Mouse (Mus musculus): ENCODE data around the gene Adam12. TPM values are rescaled to one million over a fixed set of nuclear protein-coding genes. Genes with fewer than 3 reads are reported as not detected.

Gene Adam12
- polyA plus RNA-seq, 1 experiment from 2014 or later, result 4.8 TPM

- 71% methylated on average over 2 of the region's 2 CpGs for WGBS
- Histone ChIP-seq H3K9ac (no peak overlapping the region), H3K36me3 (no peaks in the 10 kb centered on the region)
These were observed 179.5 kb downstream of the Adam12 start for GRCm38 (mm10) chr7:134052486-134052885.

DNA sequence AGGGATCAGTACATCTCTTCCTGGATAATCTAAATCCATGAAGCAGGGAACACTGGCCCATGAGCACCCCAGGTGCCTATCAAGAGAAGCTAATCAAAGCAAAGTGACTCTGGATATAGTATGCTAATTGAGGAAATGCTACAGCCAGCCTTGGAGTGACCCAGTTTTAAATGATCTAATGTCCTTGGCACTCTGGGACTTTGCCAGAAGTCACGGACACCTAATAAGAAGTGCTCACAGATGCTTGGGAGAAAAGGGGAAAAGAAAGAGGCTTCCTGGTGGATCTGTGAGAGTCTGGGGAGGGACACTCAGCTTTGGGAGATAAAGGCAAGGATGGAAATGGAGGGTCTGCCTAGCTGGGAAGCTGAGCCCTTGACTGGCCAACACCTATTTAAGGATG is 181.6 kb downstream of the Adam12 start:
- no peak overlapping the region for H3K4me2 ChIP-seq
- H3K9ac ChIP-seq, result no peak overlapping the region
- H3K9me3 ChIP-seq, result no peaks in the 10 kb centered on the region
- no peak overlapping the region for H3K4me3 ChIP-seq
- H3K4me1 ChIP-seq (replicated peaks), result no peaks in the 10 kb centered on the region
- ATAC-seq (ENCODE audit: low FRiP score, low read depth), result no peak
- no peaks in the 10 kb centered on the region for H3K27me3 ChIP-seq
- WGBS, result 55% methylated on average over 1 of the region's 1 CpGs
- H3K36me3 ChIP-seq, result no peaks in the 10 kb centered on the region
- no peak overlapping the region for H3K27ac ChIP-seq (replicated peaks)

More at GRCm38 (mm10) chr7:134052486-134052885, 179.5 kb downstream of the Adam12 start:
- no peaks in the 10 kb centered on the region for H3K9me3 ChIP-seq
- no peak overlapping the region for H3K27ac ChIP-seq (replicated peaks)
- no peak overlapping the region for H3K4me2 ChIP-seq
- no peaks in the 10 kb centered on the region for H3K27me3 ChIP-seq
- H3K4me1 ChIP-seq (replicated peaks), result no peaks in the 10 kb centered on the region
- no peak overlapping the region for H3K4me3 ChIP-seq
- no peak for ATAC-seq (ENCODE audit: low FRiP score, low read depth)

DNA sequence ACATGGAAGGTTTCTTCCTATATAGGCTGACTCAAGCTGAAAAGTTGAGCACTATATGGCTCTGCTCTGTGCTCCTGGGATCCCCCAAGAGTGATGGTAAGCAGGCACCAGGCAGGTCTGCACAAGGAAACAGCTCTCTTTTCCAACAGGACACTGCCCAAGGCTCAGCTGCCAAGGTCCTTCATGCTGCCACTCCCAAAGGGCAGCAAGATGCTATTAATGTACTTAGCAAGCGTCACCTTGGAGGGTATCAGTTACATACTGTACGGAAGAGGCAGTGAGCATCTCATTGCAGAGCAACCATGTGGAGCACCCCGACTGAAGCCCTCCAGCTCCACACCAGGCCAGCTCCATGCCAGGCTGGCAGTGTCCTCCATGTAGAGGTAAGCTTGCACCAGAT is 185.6 kb downstream of the Adam12 start:
- H3K9me3 ChIP-seq, result no peaks in the 10 kb centered on the region
- H3K27ac ChIP-seq (replicated peaks), result no peak overlapping the region
- WGBS, result 93% methylated on average over 3 of the region's 3 CpGs
- H3K4me1 ChIP-seq (replicated peaks), result no peaks in the 10 kb centered on the region
- ATAC-seq (ENCODE audit: low FRiP score, low read depth), result no peak
- no peak overlapping the region for H3K4me3 ChIP-seq
- no peaks in the 10 kb centered on the region for H3K36me3 ChIP-seq
- H3K9ac ChIP-seq, result no peak overlapping the region
- no peak overlapping the region for H3K4me2 ChIP-seq
- H3K27me3 ChIP-seq, result no peaks in the 10 kb centered on the region

- no peaks in the 10 kb centered on the region for H3K9me3 ChIP-seq
- H3K4me3 ChIP-seq, result no peak overlapping the region
- no peak overlapping the region for H3K9ac ChIP-seq
- no peaks in the 10 kb centered on the region for H3K4me1 ChIP-seq (replicated peaks)
- no peak overlapping the region for H3K27ac ChIP-seq (replicated peaks)
- H3K27me3 ChIP-seq, result no peaks in the 10 kb centered on the region
- no peak for ATAC-seq (ENCODE audit: low FRiP score, low read depth)
- H3K36me3 ChIP-seq, result no peaks in the 10 kb centered on the region
- no peak overlapping the region for H3K4me2 ChIP-seq
These were observed 188.4 kb downstream of the Adam12 start for GRCm38 (mm10) chr7:134043576-134043975.

GRCm38 (mm10) chr7:134042614-134043013 is 189.3 kb downstream of the Adam12 start:
- no peaks in the 10 kb centered on the region for H3K36me3 ChIP-seq
- no peak overlapping the region for H3K27ac ChIP-seq (replicated peaks)
- ATAC-seq (ENCODE audit: low FRiP score, low read depth), result no peak

GRCm38 (mm10) chr7:134033939-134034338 is 198.0 kb downstream of the Adam12 start:
- H3K4me3 ChIP-seq, result no peak overlapping the region
- no peak for ATAC-seq (ENCODE audit: low FRiP score, low read depth)
- no peaks in the 10 kb centered on the region for H3K9me3 ChIP-seq
- H3K27me3 ChIP-seq, result no peaks in the 10 kb centered on the region
- H3K27ac ChIP-seq (replicated peaks), result no peak overlapping the region
- no peak overlapping the region for H3K9ac ChIP-seq
- 87% methylated on average over 2 of the region's 2 CpGs for WGBS
- H3K36me3 ChIP-seq, result no peaks in the 10 kb centered on the region
- no peak overlapping the region for H3K4me2 ChIP-seq
- no peaks in the 10 kb centered on the region for H3K4me1 ChIP-seq (replicated peaks)

More at GRCm38 (mm10) chr7:134042614-134043013, 189.3 kb downstream of the Adam12 start:
- no peaks in the 10 kb centered on the region for H3K4me1 ChIP-seq (replicated peaks)
- no peaks in the 10 kb centered on the region for H3K27me3 ChIP-seq
- H3K4me2 ChIP-seq, result no peak overlapping the region
- H3K4me3 ChIP-seq, result no peak overlapping the region
- H3K9ac ChIP-seq, result no peak overlapping the region
- H3K9me3 ChIP-seq, result no peaks in the 10 kb centered on the region

- H3K27me3 ChIP-seq, result no peaks in the 10 kb centered on the region
- 0 out of 2 replicates have a peak, but pooled peaks cover 3% of the 10 kb centered on the region for H3K4me1 ChIP-seq (replicated peaks)
- WGBS, result 27% methylated on average over 6 of the region's 6 CpGs
- no peak overlapping the region for H3K4me2 ChIP-seq
- no peak overlapping the region for H3K4me3 ChIP-seq
- H3K9ac ChIP-seq, result no peak overlapping the region
- no peak for ATAC-seq (ENCODE audit: low FRiP score, low read depth)
- no peak overlapping the region for H3K27ac ChIP-seq (replicated peaks)
- H3K9me3 ChIP-seq, result no peaks in the 10 kb centered on the region
- H3K36me3 ChIP-seq, result no peaks in the 10 kb centered on the region
These were observed 199.0 kb downstream of the Adam12 start for GRCm38 (mm10) chr7:134032959-134033366.

DNA sequence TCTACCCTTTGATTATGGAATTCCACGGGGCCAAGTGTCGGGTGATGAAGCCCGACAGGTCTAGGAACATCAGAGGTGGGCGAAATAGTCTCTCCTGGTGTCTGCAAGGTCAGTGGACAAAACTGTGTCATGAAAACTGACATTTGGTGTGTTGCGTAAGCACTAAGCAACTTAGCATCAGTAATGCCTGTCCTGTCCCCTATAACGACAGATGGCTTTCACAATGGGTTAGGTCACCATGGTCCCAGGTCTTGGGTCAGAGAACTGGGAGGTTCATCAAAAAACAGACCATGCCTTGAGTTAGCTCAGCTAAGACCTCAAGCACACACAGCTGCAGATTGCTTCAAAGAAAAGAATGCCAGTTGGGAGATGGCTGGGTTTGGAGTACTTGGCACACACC is 200.2 kb downstream of the Adam12 start:
- H3K27me3 ChIP-seq, result no peaks in the 10 kb centered on the region
- WGBS, result 87% methylated on average over 6 of the region's 6 CpGs
- H3K4me3 ChIP-seq, result no peak overlapping the region
- no peak overlapping the region for H3K9ac ChIP-seq
- no peak overlapping the region for H3K4me2 ChIP-seq
- H3K4me1 ChIP-seq (replicated peaks), result peaks cover 12% of the 10 kb centered on the region
- ATAC-seq (ENCODE audit: low FRiP score, low read depth), result no peak
- H3K36me3 ChIP-seq, result no peaks in the 10 kb centered on the region
- H3K9me3 ChIP-seq, result no peaks in the 10 kb centered on the region
- H3K27ac ChIP-seq (replicated peaks), result no peak overlapping the region

- H3K4me2 ChIP-seq, result no peak overlapping the region
- H3K4me3 ChIP-seq, result no peak overlapping the region
- no peak for ATAC-seq (ENCODE audit: low FRiP score, low read depth)
- H3K9ac ChIP-seq, result no peak overlapping the region
- 72% methylated on average over 2 of the region's 2 CpGs for WGBS
- peaks cover 17% of the 10 kb centered on the region for H3K4me1 ChIP-seq (replicated peaks)
- H3K9me3 ChIP-seq, result no peaks in the 10 kb centered on the region
- H3K27ac ChIP-seq (replicated peaks), result no peak overlapping the region
- no peaks in the 10 kb centered on the region for H3K36me3 ChIP-seq
- no peaks in the 10 kb centered on the region for H3K27me3 ChIP-seq
These were observed 200.7 kb downstream of the Adam12 start for GRCm38 (mm10) chr7:134031256-134031655.

GRCm38 (mm10) chr7:134028281-134028830 is 203.6 kb downstream of the Adam12 start:
- WGBS, result 46% methylated on average over 7 of the region's 7 CpGs
- Histone ChIP-seq H3K27me3 (no peaks in the 10 kb centered on the region), H3K9me3 (no peaks in the 10 kb centered on the region), H3K27ac (replicated peaks) (no peak overlapping the region), H3K4me1 (replicated peaks) (peaks cover 20% of the 10 kb centered on the region), H3K4me3 (no peak overlapping the region), H3K9ac (no peak overlapping the region), H3K4me2 (no peak overlapping the region), H3K36me3 (no peaks in the 10 kb centered on the region)
- no peak for ATAC-seq (ENCODE audit: low FRiP score, low read depth)

DNA sequence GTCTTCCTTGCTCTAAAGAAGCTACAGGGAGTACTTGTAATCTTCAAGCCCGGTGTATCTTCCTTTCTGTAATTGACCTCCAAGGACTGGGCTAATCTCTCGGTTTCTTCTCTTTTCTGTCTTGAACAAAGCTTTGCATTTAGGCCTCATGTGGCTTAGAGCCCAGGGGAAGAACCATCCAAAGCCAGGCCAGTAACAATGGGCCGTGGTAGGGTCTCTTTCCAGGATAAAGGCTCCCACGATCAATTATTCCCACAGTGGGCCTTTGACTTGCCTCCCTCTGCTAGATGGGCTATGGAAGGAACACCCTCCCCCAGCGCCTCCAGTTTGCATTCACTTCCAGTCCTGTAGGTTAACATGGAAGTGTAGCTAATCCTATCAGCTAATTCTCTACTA is 204.9 kb downstream of the Adam12 start:
- Histone ChIP-seq H3K27ac (replicated peaks) (peak overlapping the region; percentile 73), H3K4me1 (replicated peaks) (peaks cover 20% of the 10 kb centered on the region), H3K36me3 (no peaks in the 10 kb centered on the region), H3K4me2 (no peak overlapping the region), H3K9me3 (no peaks in the 10 kb centered on the region), H3K4me3 (no peak overlapping the region), H3K9ac (no peak overlapping the region), H3K27me3 (no peaks in the 10 kb centered on the region)
- 19% methylated on average over 5 of the region's 5 CpGs for WGBS
- ATAC-seq (ENCODE audit: low FRiP score, low read depth), result peak; percentile 63; the same call in 1 of the 2 replicates

GRCm38 (mm10) chr7:134026200-134027019 is 205.5 kb downstream of the Adam12 start:
- Histone ChIP-seq H3K27me3 (no peaks in the 10 kb centered on the region), H3K4me1 (replicated peaks) (peaks cover 20% of the 10 kb centered on the region), H3K36me3 (no peaks in the 10 kb centered on the region), H3K9me3 (no peaks in the 10 kb centered on the region), H3K9ac (no peak overlapping the region), H3K27ac (replicated peaks) (peak overlapping the region; percentile 73), H3K4me3 (no peak overlapping the region), H3K4me2 (no peak overlapping the region)
- 40% methylated on average over 16 of the region's 16 CpGs for WGBS
- ATAC-seq (ENCODE audit: low FRiP score, low read depth), result peak; percentile 68
